Mouse (Mus musculus): ENCODE results near the gene Stx1a.

DNA sequence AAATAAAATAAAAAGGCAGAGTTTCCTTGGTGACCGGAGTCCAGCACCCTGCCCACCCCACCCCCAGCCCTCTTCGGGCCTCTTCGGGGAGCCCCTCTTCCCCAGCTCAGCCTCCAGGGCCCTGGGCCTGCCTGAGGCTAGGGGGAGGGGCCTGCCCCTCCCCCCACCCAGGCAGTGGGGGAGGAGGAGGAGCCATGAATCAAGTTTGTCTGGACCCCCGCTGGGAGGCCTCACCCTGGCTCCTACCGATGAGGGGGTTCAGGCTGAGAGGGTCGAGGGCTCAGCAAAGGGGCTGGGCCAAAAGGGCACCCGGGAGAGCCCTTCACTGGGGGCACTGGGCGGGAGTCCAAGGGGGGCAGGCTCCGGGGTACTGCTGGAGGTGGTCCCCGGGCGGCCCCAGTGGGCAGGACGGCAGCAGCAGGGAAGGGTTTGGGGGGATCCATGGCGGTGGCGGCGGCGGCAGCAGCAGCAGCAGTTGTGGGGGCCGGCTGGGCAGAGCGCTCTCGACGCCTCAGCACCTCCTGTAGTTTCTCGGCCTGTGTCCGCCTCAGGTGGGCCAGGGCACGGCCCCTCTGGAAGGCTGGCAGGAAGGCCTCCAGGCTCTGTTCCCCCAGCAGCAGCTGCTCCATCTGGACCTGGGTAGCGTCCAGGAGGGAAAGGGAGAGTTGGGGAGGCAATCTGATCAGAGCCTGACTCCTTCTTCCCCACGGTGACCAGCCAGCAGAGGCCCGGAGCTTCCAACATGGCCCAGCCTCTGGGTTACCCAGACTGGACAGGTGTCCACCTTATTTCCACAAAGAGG, 50.3 kb downstream of the Stx1a start:
- TF ChIP-seq CTCF (IDR thresholded peaks at IDR 0.05; ENCODE audit: low read depth, low read length), result no peak
- no peak for TF ChIP-seq POLR2A (IDR thresholded peaks at IDR 0.05; ENCODE audit: insufficient read depth, low read length)
